Mouse (Mus musculus) heart, postnatal 0 days (tissue): ENCODE measurements around the gene 1700001L19Rik.

Experiments
- CTCF ChIP-seq: IDR thresholded peaks from 2 replicates; pipeline ENCODE4 v1.5.1; 2016; ENCODE audit warnings: antibody characterized with exemption, control low read depth, low read depth
- EP300 ChIP-seq: IDR thresholded peaks from 2 replicates; pipeline ENCODE4 v1.6.1; 2016; ENCODE audit warnings: antibody characterized with exemption, low read depth

- TF ChIP-seq CTCF (no peak), EP300 (no peak)
Observed at GRCm38 (mm10) chr13:68568548-68568947, 28.7 kb upstream of the 1700001L19Rik start.
